ENCODE assay signal across 10 mouse cellular contexts in genomic region chr10:109903701-109904555, GRCm38 (mm10).
DNase-seq lines count a peak whose midpoint lies in the region; ATAC-seq and TF ChIP-seq lines count a peak whose summit lies in the region.
"Had no signal": no experiment of that assay in that cellular context is flagged by ENCODE, and none has a peak within 500 bp of the region (broad histone marks: within the 10 kb centered on the region; RNA-seq: fewer than 3 reads in every experiment).

No protein-coding gene starts in this region.

- ATAC-seq in heart, embryonic 12.5 days (ENCODE audit: insufficient number of reproducible peaks, low FRiP score): no peak
- peak; percentile 54 for ATAC-seq in midbrain, embryonic 12.5 days (ENCODE audit: low FRiP score, low read depth)
- no peak for ATAC-seq in midbrain, embryonic 14.5 days (ENCODE audit: low FRiP score, low TSS enrichment)
- ATAC-seq in stomach, embryonic 15.5 days (ENCODE audit: insufficient read depth, low FRiP score, low read depth): no peak
- no peak for ATAC-seq in forebrain, postnatal 0 days
- no peak for ATAC-seq in hindbrain, embryonic 16.5 days
- ATAC-seq: forebrain, embryonic 16.5 days had no signal

- no peak overlapping the region for H3K27ac ChIP-seq in heart, embryonic 12.5 days (ENCODE audit: poor library complexity, severe bottlenecking)
- H3K27ac ChIP-seq in midbrain, embryonic 12.5 days (replicated peaks): no peak overlapping the region
- no peak overlapping the region for H3K27ac ChIP-seq in midbrain, embryonic 14.5 days (replicated peaks; ENCODE audit: low read depth, low read length)
- no peak overlapping the region for H3K27ac ChIP-seq in stomach, embryonic 15.5 days
- no peak overlapping the region for H3K27ac ChIP-seq in forebrain, postnatal 0 days (ENCODE audit: low read depth, low read length)
- no peak overlapping the region for H3K27ac ChIP-seq in hindbrain, embryonic 16.5 days (ENCODE audit: low read depth, low read length)

- no peaks in the 10 kb centered on the region for H3K27me3 ChIP-seq in heart, embryonic 12.5 days (replicated peaks)
- no peaks in the 10 kb centered on the region for H3K27me3 ChIP-seq in midbrain, embryonic 12.5 days
- no peaks in the 10 kb centered on the region for H3K27me3 ChIP-seq in midbrain, embryonic 14.5 days (ENCODE audit: control insufficient read depth, insufficient read depth, low read length)
- H3K27me3 ChIP-seq in stomach, embryonic 15.5 days (replicated peaks): no peaks in the 10 kb centered on the region
- no peaks in the 10 kb centered on the region for H3K27me3 ChIP-seq in forebrain, postnatal 0 days (ENCODE audit: insufficient read depth, low read length)
- H3K27me3 ChIP-seq in hindbrain, embryonic 16.5 days (replicated peaks; ENCODE audit: control insufficient read depth, insufficient read depth, low read length): no peaks in the 10 kb centered on the region

- no peaks in the 10 kb centered on the region for H3K9me3 ChIP-seq in heart, embryonic 12.5 days (replicated peaks)
- H3K9me3 ChIP-seq in midbrain, embryonic 12.5 days: no peaks in the 10 kb centered on the region
- no peaks in the 10 kb centered on the region for H3K9me3 ChIP-seq in midbrain, embryonic 14.5 days (ENCODE audit: control insufficient read depth, low read length)
- no peaks in the 10 kb centered on the region for H3K9me3 ChIP-seq in stomach, embryonic 15.5 days
- H3K9me3 ChIP-seq in forebrain, postnatal 0 days (ENCODE audit: low read length): no peaks in the 10 kb centered on the region
- H3K9me3 ChIP-seq in hindbrain, embryonic 16.5 days (ENCODE audit: control insufficient read depth, low read length): no peaks in the 10 kb centered on the region

- H3K36me3 ChIP-seq in heart, embryonic 12.5 days: no peaks in the 10 kb centered on the region
- H3K36me3 ChIP-seq in midbrain, embryonic 12.5 days: no peaks in the 10 kb centered on the region
- H3K36me3 ChIP-seq in midbrain, embryonic 14.5 days (ENCODE audit: control insufficient read depth, insufficient read depth, low read length): no peaks in the 10 kb centered on the region
- H3K36me3 ChIP-seq in stomach, embryonic 15.5 days: no peaks in the 10 kb centered on the region
- no peaks in the 10 kb centered on the region for H3K36me3 ChIP-seq in forebrain, postnatal 0 days (ENCODE audit: insufficient read depth)
- no peaks in the 10 kb centered on the region for H3K36me3 ChIP-seq in hindbrain, embryonic 16.5 days (ENCODE audit: control insufficient read depth, insufficient read depth, low read length)
- H3K36me3 ChIP-seq: G1E had no signal

- WGBS in heart, embryonic 12.5 days: 59% methylated on average over 17 of the region's 17 CpGs
- 72% methylated on average over 17 of the region's 17 CpGs for whole genome bisulfite sequencing in midbrain, embryonic 12.5 days
- 52% methylated on average over 17 of the region's 17 CpGs for WGBS in midbrain, embryonic 14.5 days
- 58% methylated on average over 17 of the region's 17 CpGs for WGBS in stomach, embryonic 15.5 days
- WGBS in forebrain, postnatal 0 days: 65% methylated on average over 17 of the region's 17 CpGs
- 68% methylated on average over 17 of the region's 17 CpGs for WGBS in hindbrain, embryonic 16.5 days

- no peak for DNase-seq in heart, adult 8-10 months (ENCODE audit: low spot score)
- no peak for DNase-seq in midbrain, embryonic 14.5 days
- DNase-seq in brain, embryonic 14.5 days (ENCODE audit: low read depth): peak; percentile 27
- DNase-seq in forebrain, postnatal 0 days: no peak

- no peak for TF ChIP-seq POLR2A in brain, embryonic 14.5 days (IDR thresholded peaks at IDR 0.05; ENCODE audit: borderline replicate concordance, extremely low read depth, insufficient read depth, insufficient read length, poor library complexity, severe bottlenecking)

- H3K4me1 ChIP-seq in heart, embryonic 12.5 days (replicated peaks): no peaks in the 10 kb centered on the region; the same call in 1 of the 2 replicates
- no peaks in the 10 kb centered on the region for H3K4me1 ChIP-seq in midbrain, embryonic 12.5 days
- H3K4me1 ChIP-seq in midbrain, embryonic 14.5 days (ENCODE audit: control insufficient read depth, insufficient read depth, low read length): no peaks in the 10 kb centered on the region
- H3K4me1 ChIP-seq in stomach, embryonic 15.5 days: peaks cover 7% of the 10 kb centered on the region; the same call in 1 of the 2 replicates
- no peaks in the 10 kb centered on the region for H3K4me1 ChIP-seq in forebrain, postnatal 0 days (ENCODE audit: insufficient read depth)
- H3K4me1 ChIP-seq in hindbrain, embryonic 16.5 days (ENCODE audit: control insufficient read depth, insufficient read depth, low read depth, low read length): no peaks in the 10 kb centered on the region

- no peak overlapping the region for H3K9ac ChIP-seq in heart, embryonic 12.5 days
- H3K9ac ChIP-seq in midbrain, embryonic 12.5 days (replicated peaks): no peak overlapping the region
- H3K9ac ChIP-seq in midbrain, embryonic 14.5 days (replicated peaks; ENCODE audit: low read length): no peak overlapping the region
- no peak overlapping the region for H3K9ac ChIP-seq in stomach, embryonic 15.5 days
- H3K9ac ChIP-seq in forebrain, postnatal 0 days: no peak overlapping the region
- no peak overlapping the region for H3K9ac ChIP-seq in hindbrain, embryonic 16.5 days (ENCODE audit: low read depth, low read length)

- no peak for TF ChIP-seq CTCF in brain, embryonic 14.5 days (IDR thresholded peaks at IDR 0.05; ENCODE audit: borderline replicate concordance, extremely low read depth, insufficient read depth, insufficient read length)
- TF ChIP-seq CTCF in forebrain, postnatal 0 days (IDR thresholded peaks at IDR 0.05; ENCODE audit: low read depth): no peak

- no peak overlapping the region for H3K4me3 ChIP-seq in heart, embryonic 12.5 days
- H3K4me3 ChIP-seq in midbrain, embryonic 12.5 days: no peak overlapping the region
- H3K4me3 ChIP-seq in midbrain, embryonic 14.5 days (replicated peaks; ENCODE audit: low read depth, low read length): no peak overlapping the region
- no peak overlapping the region for H3K4me3 ChIP-seq in stomach, embryonic 15.5 days (replicated peaks)
- H3K4me3 ChIP-seq in forebrain, postnatal 0 days (ENCODE audit: low read depth, low read length): no peak overlapping the region
- H3K4me3 ChIP-seq in hindbrain, embryonic 16.5 days (ENCODE audit: low read length): no peak overlapping the region

- peak overlapping the region; percentile 39; the same call in 1 of the 2 replicates for H3K4me2 ChIP-seq in heart, embryonic 12.5 days
- H3K4me2 ChIP-seq in midbrain, embryonic 12.5 days (replicated peaks): no peak overlapping the region
- no peak overlapping the region for H3K4me2 ChIP-seq in midbrain, embryonic 14.5 days (ENCODE audit: low read length)
- peak overlapping the region; percentile 21 for H3K4me2 ChIP-seq in stomach, embryonic 15.5 days
- no peak overlapping the region for H3K4me2 ChIP-seq in forebrain, postnatal 0 days (ENCODE audit: low read depth)
- no peak overlapping the region; the same call in 1 of the 2 replicates for H3K4me2 ChIP-seq in hindbrain, embryonic 16.5 days (ENCODE audit: low read length)

Comparison
In these comparisons a context has a peak if more than half of its experiments do, and no peak if none do; other contexts are left out.
1. H3K4me2 ChIP-seq: peak in heart, embryonic 12.5 days (single experiment) and stomach, embryonic 15.5 days (single experiment); none in midbrain, embryonic 12.5 days (single experiment), midbrain, embryonic 14.5 days (single experiment), forebrain, postnatal 0 days (single experiment) and hindbrain, embryonic 16.5 days (single experiment).